Mouse (Mus musculus): ENCODE results near the gene Unk. TPM values are rescaled to one million over a fixed set of nuclear protein-coding genes. Genes with fewer than 3 reads are reported as not detected.

Gene Unk
- polyA plus RNA-seq, 1 experiment from 2014 or later: 44.4 TPM

DNA sequence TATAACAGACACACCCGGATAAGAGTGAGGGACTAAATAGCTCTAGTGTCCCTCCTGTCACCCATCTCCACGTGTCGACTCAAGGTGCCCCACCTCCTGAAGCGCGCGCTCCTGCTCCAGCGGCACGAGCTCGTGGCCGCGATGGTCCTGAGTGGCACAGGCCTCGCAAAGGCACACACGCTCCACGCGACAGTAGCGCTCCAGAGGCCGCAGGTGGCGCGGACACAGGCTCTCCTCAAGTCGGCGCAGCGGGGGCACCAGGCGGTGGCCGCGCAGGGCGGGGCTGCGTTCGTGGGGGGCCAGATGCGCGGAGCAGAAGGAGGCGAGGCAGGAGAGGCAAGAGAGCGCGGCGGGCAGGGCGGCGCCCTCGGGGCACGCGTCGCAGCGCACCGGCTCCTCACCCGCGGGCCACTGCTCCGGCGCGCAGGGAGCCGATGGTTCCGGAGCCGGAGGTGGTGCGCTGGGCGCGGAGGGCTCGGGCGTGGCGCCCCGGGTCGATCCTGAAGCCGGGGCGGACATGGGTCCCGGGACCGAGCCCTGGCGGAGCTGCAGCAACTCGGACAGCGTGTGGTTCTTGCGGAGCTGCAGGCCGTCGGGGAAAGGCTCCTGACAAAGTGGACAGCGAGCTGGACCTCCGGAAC lies 79.4 kb downstream of the Unk start:
- Histone ChIP-seq H3K9ac (peak overlapping the region; percentile 48), H3K4me2 (peak overlapping the region; percentile 73), H3K9me3 (ENCODE audit: low read depth, low read length) (no peaks in the 10 kb centered on the region), H3K4me3 (ENCODE audit: low read depth, low read length) (peak overlapping the region; percentile 53), H3K27ac (ENCODE audit: low read depth) (peak overlapping the region; percentile 52), H3K27me3 (ENCODE audit: insufficient read depth, low read length) (peaks cover 41% of the 10 kb centered on the region), H3K4me1 (ENCODE audit: insufficient read depth) (peaks cover 25% of the 10 kb centered on the region), H3K36me3 (ENCODE audit: insufficient read depth) (no peaks in the 10 kb centered on the region)
- DNase-seq (no peak), ATAC-seq (ENCODE audit: insufficient read depth) (no peak)
- TF ChIP-seq CTCF (IDR thresholded peaks at IDR 0.05; ENCODE audit: low read depth): no peak; the same call in 1 of the 2 replicates
- WGBS: 1% methylated on average over 67 of the region's 70 CpGs

GRCm38 (mm10) chr11:116110131-116110530 lies 80.0 kb downstream of the Unk start:
- H3K4me3 ChIP-seq (ENCODE audit: low read depth, low read length): peak overlapping the region; percentile 53
- H3K4me1 ChIP-seq (ENCODE audit: insufficient read depth): peaks cover 24% of the 10 kb centered on the region
- DNase-seq: peak; percentile 76
- H3K36me3 ChIP-seq (ENCODE audit: insufficient read depth): no peaks in the 10 kb centered on the region
- 2% methylated on average over 35 of the region's 35 CpGs for WGBS
- H3K27me3 ChIP-seq (ENCODE audit: insufficient read depth, low read length): peaks cover 41% of the 10 kb centered on the region
- no peak for TF ChIP-seq CTCF (IDR thresholded peaks at IDR 0.05; ENCODE audit: low read depth)
- no peaks in the 10 kb centered on the region for H3K9me3 ChIP-seq (ENCODE audit: low read depth, low read length)
- ATAC-seq (ENCODE audit: insufficient read depth): peak; percentile 75
- H3K27ac ChIP-seq (ENCODE audit: low read depth): peak overlapping the region; percentile 52
- H3K9ac ChIP-seq: peak overlapping the region; percentile 48
- H3K4me2 ChIP-seq: peak overlapping the region; percentile 73

DNA sequence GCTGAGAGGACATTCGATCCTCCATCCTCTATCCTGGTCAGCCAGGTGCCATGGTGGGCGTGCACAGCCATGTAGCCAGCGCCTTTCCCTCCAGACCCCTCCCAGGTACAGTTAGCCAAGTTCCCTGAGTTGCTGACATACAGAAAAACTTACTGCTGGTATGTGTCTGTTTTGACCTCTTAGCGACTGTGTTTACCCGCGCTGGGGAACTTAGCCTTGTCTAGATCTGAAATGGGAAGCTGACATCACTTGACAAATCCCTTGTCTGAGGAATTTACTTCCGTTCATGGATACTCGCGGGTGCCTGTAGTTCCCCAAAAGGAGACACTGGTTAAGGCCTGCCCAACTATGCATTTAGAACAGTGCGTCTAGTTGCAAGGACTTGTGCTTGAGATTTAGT lies 80.4 kb downstream of the Unk start:
- H3K27me3 ChIP-seq (ENCODE audit: insufficient read depth, low read length): peaks cover 41% of the 10 kb centered on the region

More for the DNA sequence above, 80.4 kb downstream of the Unk start:
- Histone ChIP-seq H3K27ac (ENCODE audit: low read depth) (peak overlapping the region; percentile 52; the same call in 1 of the 2 replicates), H3K4me3 (ENCODE audit: low read depth, low read length) (peak overlapping the region; percentile 53), H3K4me1 (ENCODE audit: insufficient read depth) (peaks cover 24% of the 10 kb centered on the region), H3K9me3 (ENCODE audit: low read depth, low read length) (no peaks in the 10 kb centered on the region), H3K36me3 (ENCODE audit: insufficient read depth) (no peaks in the 10 kb centered on the region), H3K9ac (peak overlapping the region; percentile 48), H3K4me2 (peak overlapping the region; percentile 73)
- DNase-seq (peak; percentile 69), ATAC-seq (ENCODE audit: insufficient read depth) (peak; percentile 26; the same call in 1 of the 2 replicates)
- 14% methylated on average over 10 of the region's 10 CpGs for WGBS
- TF ChIP-seq CTCF (IDR thresholded peaks at IDR 0.05; ENCODE audit: low read depth): no peak

Other genes with a start within 250 kb of the Unk start
- 21.0 and 23.0 TPM in 2 replicates for gene Caskin2, start 216.7 kb upstream of the Unk start, polyA plus RNA-seq (2014; fragmentation: Nextera tagmentation; extraction: Ambion mirVana)
- gene Tsen54, start 215.6 kb upstream of the Unk start, polyA plus RNA-seq (2014; fragmentation: Nextera tagmentation; extraction: Ambion mirVana): 31.5 and 35.0 TPM in 2 replicates
- 28.8 and 31.9 TPM in 2 replicates for gene Llgl2, start 206.3 kb upstream of the Unk start, polyA plus RNA-seq (2014; fragmentation: Nextera tagmentation; extraction: Ambion mirVana)
- gene Myo15b, start 171.9 kb upstream of the Unk start, polyA plus RNA-seq (2014; fragmentation: Nextera tagmentation; extraction: Ambion mirVana): 0.12 and 0.28 TPM in 2 replicates
- 1.9 and 3.2 TPM in 2 replicates for gene Smim5, start 130.4 kb upstream of the Unk start, polyA plus RNA-seq (2014; fragmentation: Nextera tagmentation; extraction: Ambion mirVana)
- 11.4 and 12.2 TPM in 2 replicates for gene Smim6, start 118.3 kb upstream of the Unk start, polyA plus RNA-seq (2014; fragmentation: Nextera tagmentation; extraction: Ambion mirVana)
- 39.1 and 43.5 TPM in 2 replicates for gene Sap30bp, start 97.0 kb upstream of the Unk start, polyA plus RNA-seq (2014; fragmentation: Nextera tagmentation; extraction: Ambion mirVana)
- gene Recql5, start 96.8 kb upstream of the Unk start, polyA plus RNA-seq (2014; fragmentation: Nextera tagmentation; extraction: Ambion mirVana): 17.8 and 21.7 TPM in 2 replicates
- gene Itgb4, start 55.6 kb upstream of the Unk start, polyA plus RNA-seq (2014; fragmentation: Nextera tagmentation; extraction: Ambion mirVana): 2.0 and 2.3 TPM in 2 replicates
- 191 and 208 TPM in 2 replicates for gene Galk1, start 17.6 kb upstream of the Unk start, polyA plus RNA-seq (2014; fragmentation: Nextera tagmentation; extraction: Ambion mirVana)
- gene H3f3b, start 2.4 kb upstream of the Unk start, polyA plus RNA-seq (2014; fragmentation: Nextera tagmentation; extraction: Ambion mirVana): 1,851 and 1,959 TPM in 2 replicates
- gene Unc13d, start 47.6 kb downstream of the Unk start, polyA plus RNA-seq (2014; fragmentation: Nextera tagmentation; extraction: Ambion mirVana): 2.5 and 3.3 TPM in 2 replicates
- 66.5 and 69.8 TPM in 2 replicates for gene Wbp2, start 56.7 kb downstream of the Unk start, polyA plus RNA-seq (2014; fragmentation: Nextera tagmentation; extraction: Ambion mirVana)
- gene Trim47, start 96.9 kb downstream of the Unk start, polyA plus RNA-seq (2014; fragmentation: Nextera tagmentation; extraction: Ambion mirVana): 12.7 and 13.2 TPM in 2 replicates
- gene Trim65, start 100.8 kb downstream of the Unk start, polyA plus RNA-seq (2014; fragmentation: Nextera tagmentation; extraction: Ambion mirVana): 3.7 and 3.9 TPM in 2 replicates
- 89.3 and 91.9 TPM in 2 replicates for gene Mrpl38, start 108.5 kb downstream of the Unk start, polyA plus RNA-seq (2014; fragmentation: Nextera tagmentation; extraction: Ambion mirVana)
- gene Fbf1, start 137.8 kb downstream of the Unk start, polyA plus RNA-seq (2014; fragmentation: Nextera tagmentation; extraction: Ambion mirVana): 30.9 and 35.2 TPM in 2 replicates
- gene Ten1, start 168.5 kb downstream of the Unk start, polyA plus RNA-seq (2014; fragmentation: Nextera tagmentation; extraction: Ambion mirVana): 64.1 and 66.7 TPM in 2 replicates
- 21.4 and 22.1 TPM in 2 replicates for gene Acox1, start 168.7 kb downstream of the Unk start, polyA plus RNA-seq (2014; fragmentation: Nextera tagmentation; extraction: Ambion mirVana)
- 4.4 and 4.8 TPM in 2 replicates for gene Evpl, start 207.8 kb downstream of the Unk start, polyA plus RNA-seq (2014; fragmentation: Nextera tagmentation; extraction: Ambion mirVana)
- 85.7 and 89.8 TPM in 2 replicates for gene Srp68, start 243.9 kb downstream of the Unk start, polyA plus RNA-seq (2014; fragmentation: Nextera tagmentation; extraction: Ambion mirVana)